Mouse (Mus musculus): ENCODE measurements at regions not wholly inside any gene's neighbourhood (a gene's known extent, or its start where the extent isn't known, plus 50 kb on each side); places are given as distances from the start of the nearest gene placed in this dataset.

DNA sequence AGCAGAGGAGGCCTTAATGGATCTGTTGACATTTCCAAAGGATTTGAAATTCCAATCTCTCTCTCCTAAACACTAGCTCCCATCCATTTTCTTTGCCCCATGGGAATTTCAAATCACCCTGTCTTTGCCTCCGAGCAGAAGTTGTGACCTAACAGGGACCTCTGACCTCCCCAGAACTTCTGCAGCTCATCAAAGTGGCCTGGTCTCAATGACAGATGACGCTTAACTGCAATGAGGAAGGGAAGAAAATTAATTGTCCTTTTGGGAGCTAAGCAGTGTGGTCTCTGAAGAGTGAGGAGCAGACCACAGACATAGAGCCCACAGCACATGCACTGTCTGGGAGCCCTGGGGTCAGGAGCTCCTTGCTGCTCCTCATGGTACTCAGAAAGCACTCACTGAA lies 155.3 kb downstream of the Tox3 start:
- no peak for DNase-seq (ENCODE audit: low read depth, low spot score)

- DNase-seq (ENCODE audit: low read depth, low spot score) = no peak
These were observed 165.3 kb downstream of the Tox3 start for GRCm38 (mm10) chr8:90182807-90183206.

- no peak for DNase-seq (ENCODE audit: low read depth, low spot score)
These were observed 171.4 kb downstream of the Tox3 start for GRCm38 (mm10) chr8:90176771-90177170.

- no peak for DNase-seq (ENCODE audit: low read depth, low spot score)
These were observed 171.8 kb downstream of the Tox3 start for GRCm38 (mm10) chr8:90176335-90176734.

GRCm38 (mm10) chr8:90166639-90167038 lies 181.5 kb downstream of the Tox3 start:
- DNase-seq (ENCODE audit: low read depth, low spot score) = no peak

- DNase-seq (ENCODE audit: low read depth, low spot score) = no peak
These were observed 196.7 kb downstream of the Tox3 start for GRCm38 (mm10) chr8:90151477-90151876.

DNA sequence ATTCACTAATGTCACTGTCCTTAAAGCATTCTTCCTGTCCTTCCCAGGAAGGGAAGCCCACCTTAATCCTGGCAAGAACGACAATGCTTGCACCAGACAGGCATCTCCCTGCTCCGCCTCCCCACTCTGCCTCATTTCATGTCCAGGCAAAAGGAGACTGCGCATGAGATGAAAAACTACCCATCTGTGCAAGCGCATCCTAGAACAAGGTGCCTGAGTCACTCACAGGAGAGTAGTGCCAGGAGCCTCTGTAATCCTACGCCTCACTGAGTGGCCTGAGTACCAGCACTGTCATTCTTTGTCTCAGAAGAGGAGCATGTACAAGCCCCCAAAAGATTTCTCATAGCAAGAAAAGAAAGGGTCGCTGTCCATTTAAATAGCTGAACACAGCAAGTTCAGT lies 198.2 kb downstream of the Tox3 start:
- DNase-seq (ENCODE audit: low read depth, low spot score) = no peak

GRCm38 (mm10) chr8:90134626-90135025 lies 213.5 kb downstream of the Tox3 start:
- DNase-seq (ENCODE audit: low read depth, low spot score) = no peak

DNA sequence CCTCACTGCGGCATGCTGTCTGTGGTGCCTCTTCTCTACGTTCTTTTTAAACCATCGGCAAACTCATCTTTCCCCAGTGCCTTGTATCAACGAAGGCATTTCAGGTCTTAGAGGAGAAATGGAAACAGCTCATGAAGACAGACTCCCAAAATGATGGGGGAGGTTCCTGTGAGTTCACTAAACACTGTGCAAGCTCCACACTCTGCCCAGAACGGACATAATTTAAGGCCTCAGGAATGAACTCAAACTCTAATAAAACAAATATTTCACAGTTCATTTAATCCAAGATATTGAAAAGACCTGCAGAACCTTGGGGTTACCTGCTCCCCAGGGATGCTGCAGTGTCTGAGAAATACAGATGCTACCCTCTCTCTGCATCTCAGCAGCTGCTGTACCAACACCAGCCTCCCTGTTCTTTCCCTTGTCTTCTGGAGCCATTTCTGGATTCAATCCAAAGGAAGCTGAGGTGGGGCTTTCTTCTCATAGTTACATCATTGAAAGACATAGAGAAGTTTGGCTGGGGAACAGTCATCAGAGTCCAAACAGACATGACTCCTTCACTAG lies 217.4 kb downstream of the Tox3 start:
- no peak for DNase-seq (ENCODE audit: low read depth, low spot score)

GRCm38 (mm10) chr8:90125426-90125825 lies 222.7 kb downstream of the Tox3 start:
- no peak for DNase-seq (ENCODE audit: low read depth, low spot score)

- DNase-seq (ENCODE audit: low read depth, low spot score) = no peak
These were observed 225.0 kb downstream of the Tox3 start for GRCm38 (mm10) chr8:90123101-90123500.

DNA sequence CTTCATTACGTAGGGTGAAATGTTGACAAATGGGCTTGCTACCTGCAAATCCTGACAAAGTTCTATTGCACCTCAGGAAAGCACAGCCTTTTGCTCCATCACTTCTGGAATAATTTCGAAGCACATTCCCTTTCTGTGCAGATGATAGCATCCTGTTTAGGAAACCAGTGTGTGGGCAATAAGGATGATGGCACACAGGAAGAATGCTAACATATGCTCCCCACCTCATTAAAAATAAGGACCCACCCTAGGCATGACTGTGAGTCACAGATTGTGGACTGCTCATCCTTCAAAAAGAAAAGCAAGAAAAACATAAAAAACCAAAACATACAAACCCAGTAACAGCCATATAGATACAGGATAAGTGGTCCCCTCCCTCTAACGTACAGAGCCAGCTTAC lies 226.2 kb downstream of the Tox3 start:
- DNase-seq (ENCODE audit: low read depth, low spot score) = no peak

- no peak for DNase-seq (ENCODE audit: low read depth, low spot score)
These were observed 227.1 kb downstream of the Tox3 start for GRCm38 (mm10) chr8:90121017-90121416.

DNA sequence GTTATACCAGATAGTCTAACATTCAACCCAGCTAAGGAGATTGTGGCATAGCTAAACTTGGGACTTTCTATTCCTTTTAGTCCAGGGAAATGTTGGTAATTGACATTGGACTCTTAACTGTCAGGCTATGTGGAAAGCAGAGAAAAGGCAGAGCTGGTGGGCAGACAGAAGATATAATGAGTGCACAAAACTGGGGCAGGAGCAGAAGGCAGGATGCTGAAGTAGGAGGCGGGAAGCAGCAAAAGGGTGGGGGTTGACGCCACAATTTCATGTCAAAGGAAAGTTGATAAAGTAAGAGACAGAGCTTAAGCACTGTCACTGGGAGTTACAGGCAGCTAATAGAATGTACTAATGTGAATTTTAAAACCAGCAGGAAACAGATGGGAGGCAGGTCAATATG lies 232.7 kb downstream of the Tox3 start:
- DNase-seq (ENCODE audit: low read depth, low spot score) = no peak

DNA sequence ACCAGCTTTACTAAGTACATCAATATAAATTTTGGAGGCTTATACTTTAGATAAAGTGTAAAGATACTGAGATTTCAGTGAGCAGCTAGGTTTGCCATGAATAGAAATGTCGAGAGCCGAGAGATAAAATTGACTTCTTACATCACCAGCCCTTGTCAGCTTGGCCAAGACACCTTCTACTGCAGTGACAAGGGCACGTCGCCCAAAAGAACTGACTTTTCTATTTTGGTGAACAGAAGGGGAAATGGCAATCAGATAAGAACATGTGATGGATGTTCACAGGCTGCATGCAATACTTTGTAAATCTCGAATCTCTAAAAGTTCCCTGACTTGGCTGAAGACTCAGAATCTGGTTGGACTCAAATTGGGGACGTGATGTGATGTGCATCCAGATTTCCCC lies 247.6 kb downstream of the Tox3 start:
- DNase-seq (ENCODE audit: low read depth, low spot score) = no peak

DNA sequence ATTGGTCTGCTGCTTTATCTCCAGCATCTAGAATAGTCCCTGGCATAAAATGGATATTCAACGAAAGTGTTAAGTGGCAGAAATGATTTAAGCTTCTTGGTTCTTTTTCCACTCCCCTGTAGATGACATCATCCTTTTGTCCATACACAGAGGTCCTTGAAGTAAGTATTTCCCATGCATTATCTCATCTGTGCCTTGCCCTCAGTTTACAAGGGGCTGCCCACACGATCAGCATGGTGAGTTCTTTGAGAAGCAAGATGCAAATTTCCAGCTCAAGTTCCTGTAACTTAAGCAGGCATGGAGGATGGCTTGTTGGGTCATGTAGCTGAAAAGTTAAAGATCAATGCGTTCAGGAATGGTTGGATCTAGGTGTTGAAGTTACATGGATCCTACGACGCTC lies 265.5 kb downstream of the Tox3 start:
- DNase-seq (ENCODE audit: low read depth, low spot score) = no peak

DNA sequence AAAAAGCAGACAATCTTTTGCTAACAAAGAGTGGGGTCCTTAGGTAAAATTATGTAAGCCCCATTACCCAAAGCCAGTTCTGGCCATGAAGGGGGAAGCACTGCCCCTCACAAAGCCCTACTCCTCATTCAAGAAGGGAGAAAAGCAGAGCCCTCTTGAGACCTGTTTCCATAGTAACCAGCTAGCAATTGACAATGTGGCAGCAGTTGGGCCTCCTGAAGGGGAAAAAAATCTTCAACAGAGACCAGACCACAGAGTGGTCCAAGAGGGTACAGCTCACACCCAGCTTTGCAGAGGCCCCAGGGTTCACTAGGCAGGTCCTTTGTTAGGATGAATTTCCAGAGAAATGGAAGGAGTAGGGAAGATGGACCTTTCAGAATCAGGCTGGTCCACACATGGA lies 271.8 kb downstream of the Tox3 start:
- no peak for DNase-seq (ENCODE audit: low read depth, low spot score)

- DNase-seq (ENCODE audit: low read depth, low spot score) = no peak
These were observed 272.3 kb downstream of the Tox3 start for GRCm38 (mm10) chr8:90075796-90076195.

- DNase-seq (ENCODE audit: low read depth, low spot score) = no peak
These were observed 278.1 kb downstream of the Tox3 start for GRCm38 (mm10) chr8:90070006-90070405.

DNA sequence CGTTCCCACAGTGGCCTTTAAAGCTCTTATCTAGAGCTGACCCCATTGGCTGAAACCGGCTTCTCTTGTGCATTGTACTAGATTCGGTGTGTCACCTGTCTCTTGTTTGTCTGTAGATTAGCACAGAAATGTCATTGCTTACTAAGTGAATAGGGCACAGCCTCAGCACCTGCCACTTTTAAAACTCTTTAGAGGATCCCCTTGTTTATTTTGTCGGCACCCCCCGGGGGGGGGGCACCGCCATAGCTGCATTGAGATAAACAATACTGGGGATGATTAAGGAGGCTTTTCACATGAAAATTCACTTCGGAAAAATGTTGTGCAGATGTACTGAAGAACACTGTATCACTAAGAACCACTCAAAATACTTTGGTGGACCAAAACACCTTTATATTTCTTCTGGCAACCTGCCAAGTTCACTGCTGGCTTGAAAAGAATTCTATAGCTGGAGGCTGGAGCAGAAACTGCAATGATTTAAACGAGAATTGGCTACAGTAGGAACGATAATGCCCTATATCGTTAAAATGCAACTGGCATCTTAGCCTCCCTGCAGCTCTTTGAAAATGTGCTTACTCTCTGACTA lies 278.6 kb downstream of the Tox3 start:
- no peak for DNase-seq (ENCODE audit: low read depth, low spot score)

DNA sequence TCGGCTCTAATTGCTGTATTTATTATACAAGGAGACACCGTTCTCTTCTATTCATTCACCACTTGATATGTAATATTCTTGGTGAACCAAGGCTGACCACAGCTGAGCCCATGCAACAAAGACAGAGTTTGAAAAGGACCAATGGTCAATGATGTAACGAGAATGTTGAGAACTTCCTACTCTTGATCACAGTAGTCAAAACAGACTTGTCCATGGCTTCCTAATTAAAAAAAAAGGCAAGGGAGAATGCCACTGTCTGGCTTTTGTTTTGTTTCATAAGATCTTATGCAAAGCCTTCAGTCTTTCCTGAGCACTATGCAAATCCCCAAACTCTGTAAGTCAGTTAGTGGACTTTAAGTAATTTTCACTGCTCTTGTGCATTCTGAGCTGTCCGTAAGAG lies 279.7 kb downstream of the Tox3 start:
- DNase-seq (ENCODE audit: low read depth, low spot score) = no peak

- no peak for DNase-seq (ENCODE audit: low read depth, low spot score)
These were observed 283.8 kb downstream of the Tox3 start for GRCm38 (mm10) chr8:90064381-90064780.

DNA sequence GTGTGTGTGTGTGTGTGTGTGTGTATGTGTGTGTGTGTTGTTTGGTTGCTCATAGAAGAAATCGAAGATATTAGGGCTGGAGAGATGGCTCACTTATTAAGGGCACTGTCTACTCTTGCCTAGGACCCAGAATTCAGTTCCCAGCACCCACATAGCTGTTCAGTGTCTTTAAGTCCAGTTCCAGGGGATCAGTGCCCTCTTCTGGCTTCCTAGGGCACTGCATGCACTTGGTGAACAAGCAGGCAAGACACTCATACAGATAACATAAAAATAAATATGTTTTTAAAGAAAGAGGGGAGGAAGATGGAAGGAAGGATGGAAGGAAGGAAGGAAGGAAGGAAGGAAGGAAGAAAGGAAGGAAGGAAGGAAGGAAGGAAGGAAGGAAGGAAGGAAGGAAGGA lies 284.9 kb downstream of the Tox3 start:
- DNase-seq (ENCODE audit: low read depth, low spot score) = no peak

DNA sequence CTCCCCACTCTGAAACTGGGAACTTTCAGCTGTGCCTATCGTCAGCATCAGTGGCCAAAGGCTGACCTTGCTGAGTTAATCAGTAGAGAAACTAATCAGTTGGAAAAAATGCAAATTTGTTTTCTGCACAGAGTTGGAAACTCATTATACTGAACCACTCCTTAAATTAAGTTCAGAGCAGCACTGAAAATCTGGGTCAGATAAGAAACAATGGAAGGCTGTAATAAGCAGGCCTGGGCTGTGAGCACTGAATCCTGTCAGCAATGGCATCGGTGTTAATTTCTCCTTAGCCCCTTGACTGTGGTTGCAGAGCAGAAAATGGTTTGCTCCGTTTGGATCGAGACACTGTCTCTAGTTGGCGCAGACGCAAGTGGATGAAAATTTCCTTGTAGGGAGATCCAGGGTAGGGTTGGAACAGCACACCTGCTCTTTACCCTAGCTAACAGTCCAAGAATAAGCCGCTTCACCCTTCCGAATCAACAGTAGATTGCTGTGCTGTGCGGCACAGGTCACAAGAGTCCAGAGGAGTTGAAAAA lies 289.4 kb downstream of the Tox3 start:
- no peak for DNase-seq (ENCODE audit: low read depth, low spot score)

All from skeletal muscle tissue, adult 2 months (tissue).